Mouse (Mus musculus): ENCODE data around the gene Gm9803.

DNA sequence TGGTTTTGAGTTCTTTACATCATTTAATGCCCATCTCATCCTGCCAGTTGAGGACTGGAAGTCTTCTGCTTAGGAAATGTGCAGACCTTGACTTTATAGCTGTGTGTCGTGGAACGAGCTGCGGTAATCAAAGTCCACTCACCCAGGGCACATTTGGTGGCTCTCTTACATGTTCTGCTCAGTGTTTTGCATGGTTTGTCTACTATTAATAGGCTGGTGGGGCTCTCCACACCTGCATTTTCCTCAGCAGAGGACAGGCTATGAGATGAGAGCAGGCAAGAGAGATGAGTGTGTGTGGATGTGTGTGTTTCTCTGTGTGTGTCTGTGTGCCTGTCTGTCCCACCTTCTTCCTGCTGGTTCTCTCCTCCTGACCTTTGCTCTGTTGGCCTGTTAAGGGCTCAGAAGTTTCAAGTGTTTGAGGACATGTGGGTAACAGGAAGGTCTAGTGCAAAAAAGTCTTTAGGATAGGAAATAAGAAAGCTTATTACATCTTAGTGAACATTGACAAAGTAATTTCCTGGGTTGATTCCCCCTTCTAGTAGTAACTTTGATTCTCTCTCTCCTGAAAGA lies 36.4 kb upstream of the Gm9803 start:
- no peak for TF ChIP-seq POLR2A (IDR thresholded peaks at IDR 0.05; ENCODE audit: control insufficient read depth, low read depth, low read length)
- TF ChIP-seq CTCF (IDR thresholded peaks at IDR 0.05; ENCODE audit: control insufficient read depth, insufficient read depth, insufficient replicate concordance, low read depth, low read length) = no peak

Data from testis, adult 2 months (tissue).